Mouse (Mus musculus): Measurements from ENCODE around the gene Zfp444. TPM values are rescaled to one million over a fixed set of nuclear protein-coding genes. Genes with fewer than 3 reads are reported as not detected.

The Zfp444 gene
- total and polyA plus RNA-seq, 2 experiments from 2014 or later = 20.7 to 24.2 TPM

DNA sequence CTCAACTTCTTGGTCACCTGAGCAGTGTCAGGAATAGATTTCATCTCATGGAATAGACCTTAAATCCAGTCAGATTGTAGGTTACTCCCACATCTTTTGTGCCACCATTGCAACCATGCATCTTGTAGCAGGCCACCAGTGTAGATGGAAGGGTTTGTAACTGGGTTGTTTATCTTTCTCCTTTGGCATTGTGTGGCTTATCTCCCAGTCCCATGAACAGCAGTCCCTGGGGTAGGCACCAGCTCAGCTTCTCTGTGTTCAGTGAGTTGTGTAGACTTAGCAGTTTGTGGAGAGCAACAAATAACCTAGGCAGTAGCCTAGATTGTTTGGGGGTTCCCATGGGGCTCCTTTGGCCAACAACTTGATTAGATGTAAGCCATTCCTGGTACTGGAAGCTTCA lies 10.9 kb downstream of the Zfp444 start:
- Histone ChIP-seq H3K4me1 (ENCODE audit: control insufficient read depth, insufficient read depth) (peaks cover 3% of the 10 kb centered on the region; the same call in 1 of the 2 replicates), H3K9ac (replicated peaks; ENCODE audit: low read depth, low read length) (no peak overlapping the region)
- ATAC-seq (ENCODE audit: insufficient read depth, low read depth) = no peak

DNA sequence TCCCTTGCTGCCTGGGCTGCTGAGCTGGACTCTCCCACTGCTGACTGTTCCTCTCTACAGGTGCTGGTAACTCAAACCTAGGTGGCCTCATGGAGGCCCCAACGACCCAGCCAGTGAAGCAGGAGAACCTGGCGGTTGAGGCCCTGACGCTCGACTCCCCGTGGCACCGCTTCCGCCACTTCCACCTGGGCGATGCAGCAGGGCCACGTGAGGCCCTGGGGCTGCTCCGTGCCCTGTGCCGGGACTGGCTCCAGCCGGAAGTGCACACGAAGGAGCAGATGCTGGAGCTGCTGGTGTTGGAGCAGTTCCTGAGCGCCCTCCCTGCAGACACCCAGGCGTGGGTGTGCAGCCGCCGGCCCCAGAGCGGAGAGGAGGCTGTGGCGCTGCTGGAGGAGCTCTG lies 11.8 kb downstream of the Zfp444 start:
- peak overlapping the region; percentile 52; the same call in 1 of the 2 replicates for H3K27ac ChIP-seq (ENCODE audit: low read depth)
- H3K4me2 ChIP-seq (ENCODE audit: low read depth, low read length) = no peak overlapping the region
- no peak for ATAC-seq (ENCODE audit: insufficient read depth, low read depth)
- peaks cover 18% of the 10 kb centered on the region for H3K36me3 ChIP-seq (replicated peaks; ENCODE audit: control insufficient read depth, insufficient read depth, low read length)
- peaks cover 3% of the 10 kb centered on the region; the same call in 1 of the 2 replicates for H3K4me1 ChIP-seq (ENCODE audit: control insufficient read depth, insufficient read depth)
- no peaks in the 10 kb centered on the region for H3K27me3 ChIP-seq (ENCODE audit: control insufficient read depth, insufficient read depth, low read length)
- H3K9me3 ChIP-seq (replicated peaks; ENCODE audit: control insufficient read depth, low read length) = no peaks in the 10 kb centered on the region
- no peak overlapping the region for H3K9ac ChIP-seq (replicated peaks; ENCODE audit: low read depth, low read length)
- no peak overlapping the region for H3K4me3 ChIP-seq (ENCODE audit: low read depth, low read length)
- no peak for DNase-seq (ENCODE audit: low spot score)
- WGBS = 77% methylated on average over 19 of the region's 19 CpGs
- TF ChIP-seq EP300 (IDR thresholded peaks at IDR 0.05; ENCODE audit: low read depth) = no peak
- TF ChIP-seq CTCF (IDR thresholded peaks at IDR 0.05; ENCODE audit: low read depth) = no peak

More for the DNA sequence above, 10.9 kb downstream of the Zfp444 start:
- Histone ChIP-seq H3K36me3 (replicated peaks; ENCODE audit: control insufficient read depth, insufficient read depth, low read length) (peaks cover 10% of the 10 kb centered on the region), H3K4me3 (ENCODE audit: low read depth, low read length) (no peak overlapping the region), H3K9me3 (replicated peaks; ENCODE audit: control insufficient read depth, low read length) (no peaks in the 10 kb centered on the region), H3K4me2 (ENCODE audit: low read depth, low read length) (no peak overlapping the region), H3K27me3 (ENCODE audit: control insufficient read depth, insufficient read depth, low read length) (no peaks in the 10 kb centered on the region), H3K27ac (ENCODE audit: low read depth) (no peak overlapping the region)
- TF ChIP-seq EP300 (IDR thresholded peaks at IDR 0.05; ENCODE audit: low read depth) (no peak), CTCF (IDR thresholded peaks at IDR 0.05; ENCODE audit: low read depth) (no peak)
- no peak for DNase-seq (ENCODE audit: low spot score)

DNA sequence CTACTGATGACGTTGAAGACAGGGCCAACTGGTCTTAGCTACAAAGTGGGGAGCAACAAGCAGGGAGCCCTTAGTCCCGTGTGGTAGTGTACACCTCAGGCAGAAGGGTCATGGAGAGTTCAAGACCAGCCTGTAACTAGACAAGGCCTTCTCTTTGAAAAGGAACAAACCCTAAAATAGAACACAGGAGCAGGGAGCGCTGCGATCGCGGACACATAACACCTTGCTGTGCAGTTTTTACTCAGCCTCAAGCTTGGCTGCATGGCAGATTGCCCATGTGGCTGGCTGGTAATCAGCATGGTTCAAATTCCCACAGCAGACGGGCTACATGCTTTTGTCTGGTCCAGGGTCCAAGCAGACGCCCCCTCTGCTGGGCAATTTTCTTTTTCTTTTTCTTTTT lies 12.5 kb downstream of the Zfp444 start:
- Histone ChIP-seq H3K27ac (ENCODE audit: low read depth) (peak overlapping the region; percentile 52; the same call in 1 of the 2 replicates), H3K4me2 (ENCODE audit: low read depth, low read length) (no peak overlapping the region), H3K9me3 (replicated peaks; ENCODE audit: control insufficient read depth, low read length) (no peaks in the 10 kb centered on the region), H3K4me1 (ENCODE audit: control insufficient read depth, insufficient read depth) (peaks cover 3% of the 10 kb centered on the region; the same call in 1 of the 2 replicates), H3K27me3 (ENCODE audit: control insufficient read depth, insufficient read depth, low read length) (0 out of 2 replicates have a peak, but pooled peaks cover 3% of the 10 kb centered on the region), H3K4me3 (ENCODE audit: low read depth, low read length) (no peak overlapping the region), H3K9ac (replicated peaks; ENCODE audit: low read depth, low read length) (no peak overlapping the region), H3K36me3 (replicated peaks; ENCODE audit: control insufficient read depth, insufficient read depth, low read length) (peaks cover 25% of the 10 kb centered on the region)
- peak; percentile 69 for ATAC-seq (ENCODE audit: insufficient read depth, low read depth)
- WGBS = 39% methylated on average over 8 of the region's 8 CpGs
- DNase-seq (ENCODE audit: low spot score) = no peak
- TF ChIP-seq EP300 (IDR thresholded peaks at IDR 0.05; ENCODE audit: low read depth) (no peak), CTCF (IDR thresholded peaks at IDR 0.05; ENCODE audit: low read depth) (no peak)

DNA sequence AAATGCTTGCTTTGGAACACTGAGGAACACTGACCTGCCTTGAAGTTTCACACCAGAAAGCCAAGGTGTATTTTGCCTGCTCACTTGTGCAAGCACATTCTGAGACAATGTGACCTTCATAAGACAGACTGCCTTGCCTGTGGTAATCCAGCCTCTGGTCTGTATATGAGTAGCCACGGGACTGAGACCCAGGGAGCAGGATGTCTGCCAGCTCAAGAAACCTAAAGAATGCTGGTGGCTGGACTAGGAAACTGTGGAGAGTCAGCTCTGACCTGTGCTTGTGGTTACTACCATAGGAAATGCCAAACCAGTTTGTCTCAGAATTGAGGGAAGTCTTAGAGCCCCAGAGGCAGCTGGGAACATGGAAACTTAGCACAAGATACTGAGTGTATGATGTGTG lies 13.4 kb downstream of the Zfp444 start:
- peaks cover 3% of the 10 kb centered on the region; the same call in 1 of the 2 replicates for H3K4me1 ChIP-seq (ENCODE audit: control insufficient read depth, insufficient read depth)
- no peak for ATAC-seq (ENCODE audit: insufficient read depth, low read depth)
- H3K4me3 ChIP-seq (ENCODE audit: low read depth, low read length) = no peak overlapping the region
- no peak for DNase-seq (ENCODE audit: low spot score)
- H3K4me2 ChIP-seq (ENCODE audit: low read depth, low read length) = no peak overlapping the region
- 0 out of 2 replicates have a peak, but pooled peaks cover 4% of the 10 kb centered on the region for H3K27me3 ChIP-seq (ENCODE audit: control insufficient read depth, insufficient read depth, low read length)
- H3K9ac ChIP-seq (replicated peaks; ENCODE audit: low read depth, low read length) = no peak overlapping the region
- H3K9me3 ChIP-seq (replicated peaks; ENCODE audit: control insufficient read depth, low read length) = no peaks in the 10 kb centered on the region
- H3K36me3 ChIP-seq (replicated peaks; ENCODE audit: control insufficient read depth, insufficient read depth, low read length) = peaks cover 30% of the 10 kb centered on the region
- H3K27ac ChIP-seq (ENCODE audit: low read depth) = 0 out of 2 replicates have a peak overlapping the region, but pooled peaks have one; percentile 25
- 50% methylated on average over 1 of the region's 1 CpGs for WGBS
- TF ChIP-seq EP300 (IDR thresholded peaks at IDR 0.05; ENCODE audit: low read depth) = no peak
- TF ChIP-seq CTCF (IDR thresholded peaks at IDR 0.05; ENCODE audit: low read depth) = no peak

DNA sequence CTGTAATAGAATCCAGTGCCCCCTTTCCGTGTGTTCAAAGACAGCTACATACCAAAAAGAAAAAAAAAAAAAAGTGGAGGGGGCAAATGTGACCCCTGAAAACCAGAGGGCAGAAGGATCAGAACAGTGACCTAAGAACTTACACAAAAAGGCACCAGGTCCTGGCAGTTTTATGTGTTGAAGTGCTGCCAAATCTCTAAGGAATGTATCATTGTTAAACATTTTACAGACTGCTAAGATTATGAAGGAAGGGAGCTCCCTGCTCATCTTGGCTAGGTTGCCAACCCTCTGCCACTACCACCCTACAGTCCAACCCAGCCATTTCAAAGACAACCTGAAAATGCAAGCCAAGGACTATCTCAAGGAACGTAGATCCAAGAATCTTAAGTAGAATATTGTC lies 14.2 kb downstream of the Zfp444 start:
- no peak for DNase-seq (ENCODE audit: low spot score)
- H3K4me3 ChIP-seq (ENCODE audit: low read depth, low read length) = no peak overlapping the region
- TF ChIP-seq CTCF (IDR thresholded peaks at IDR 0.05; ENCODE audit: low read depth) = no peak
- TF ChIP-seq EP300 (IDR thresholded peaks at IDR 0.05; ENCODE audit: low read depth) = no peak
- H3K27ac ChIP-seq (ENCODE audit: low read depth) = no peak overlapping the region
- WGBS = 94% methylated on average over 2 of the region's 2 CpGs
- 0 out of 2 replicates have a peak, but pooled peaks cover 4% of the 10 kb centered on the region for H3K27me3 ChIP-seq (ENCODE audit: control insufficient read depth, insufficient read depth, low read length)
- H3K4me2 ChIP-seq (ENCODE audit: low read depth, low read length) = no peak overlapping the region
- H3K4me1 ChIP-seq (ENCODE audit: control insufficient read depth, insufficient read depth) = peaks cover 3% of the 10 kb centered on the region; the same call in 1 of the 2 replicates
- no peak for ATAC-seq (ENCODE audit: insufficient read depth, low read depth)
- no peak overlapping the region for H3K9ac ChIP-seq (replicated peaks; ENCODE audit: low read depth, low read length)
- peaks cover 30% of the 10 kb centered on the region for H3K36me3 ChIP-seq (replicated peaks; ENCODE audit: control insufficient read depth, insufficient read depth, low read length)
- no peaks in the 10 kb centered on the region for H3K9me3 ChIP-seq (replicated peaks; ENCODE audit: control insufficient read depth, low read length)

DNA sequence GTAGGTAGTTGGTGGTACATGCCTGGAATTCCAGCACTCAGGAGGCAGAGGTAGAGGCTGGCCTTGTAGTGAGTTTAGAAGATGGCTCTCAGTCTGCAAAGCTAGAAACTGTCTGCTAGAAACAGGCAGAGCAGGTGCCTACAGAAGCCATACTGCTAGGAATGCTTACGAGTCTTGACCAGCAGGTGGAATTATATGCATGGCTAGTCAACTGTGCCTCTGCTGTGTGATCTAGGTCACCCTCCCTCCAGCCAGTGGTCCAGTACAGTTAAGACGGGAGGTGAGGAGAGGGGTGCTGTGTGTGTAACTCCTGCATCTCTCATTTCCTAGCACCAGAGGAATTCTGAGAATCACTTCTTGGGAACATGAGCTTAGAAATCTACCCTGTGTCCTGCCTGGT lies 14.7 kb downstream of the Zfp444 start:
- H3K36me3 ChIP-seq (replicated peaks; ENCODE audit: control insufficient read depth, insufficient read depth, low read length) = peaks cover 30% of the 10 kb centered on the region
- WGBS = 89% methylated on average over 2 of the region's 2 CpGs
- no peak for DNase-seq (ENCODE audit: low spot score)
- no peak for ATAC-seq (ENCODE audit: insufficient read depth, low read depth)
- H3K27ac ChIP-seq (ENCODE audit: low read depth) = no peak overlapping the region
- H3K9ac ChIP-seq (replicated peaks; ENCODE audit: low read depth, low read length) = no peak overlapping the region
- 0 out of 2 replicates have a peak, but pooled peaks cover 4% of the 10 kb centered on the region for H3K27me3 ChIP-seq (ENCODE audit: control insufficient read depth, insufficient read depth, low read length)
- no peak overlapping the region for H3K4me3 ChIP-seq (ENCODE audit: low read depth, low read length)
- H3K9me3 ChIP-seq (replicated peaks; ENCODE audit: control insufficient read depth, low read length) = no peaks in the 10 kb centered on the region
- peaks cover 3% of the 10 kb centered on the region; the same call in 1 of the 2 replicates for H3K4me1 ChIP-seq (ENCODE audit: control insufficient read depth, insufficient read depth)
- H3K4me2 ChIP-seq (ENCODE audit: low read depth, low read length) = no peak overlapping the region
- TF ChIP-seq EP300 (IDR thresholded peaks at IDR 0.05; ENCODE audit: low read depth) (no peak), CTCF (IDR thresholded peaks at IDR 0.05; ENCODE audit: low read depth) (no peak)
